Mouse (Mus musculus): ENCODE data around the gene Larp4. TPM values are rescaled to one million over a fixed set of nuclear protein-coding genes. Genes with fewer than 3 reads are reported as not detected.
"Not testable (repeated sequence)": the region's sequence is repeated elsewhere in the genome, so short reads cannot be mapped to it uniquely, and the experiment has no call there.

The Larp4 gene
- polyA plus RNA-seq (2015; fragmentation: Nextera tagmentation; extraction: Ambion mirVana) = 40.5 and 46.4 TPM in 2 replicates

DNA sequence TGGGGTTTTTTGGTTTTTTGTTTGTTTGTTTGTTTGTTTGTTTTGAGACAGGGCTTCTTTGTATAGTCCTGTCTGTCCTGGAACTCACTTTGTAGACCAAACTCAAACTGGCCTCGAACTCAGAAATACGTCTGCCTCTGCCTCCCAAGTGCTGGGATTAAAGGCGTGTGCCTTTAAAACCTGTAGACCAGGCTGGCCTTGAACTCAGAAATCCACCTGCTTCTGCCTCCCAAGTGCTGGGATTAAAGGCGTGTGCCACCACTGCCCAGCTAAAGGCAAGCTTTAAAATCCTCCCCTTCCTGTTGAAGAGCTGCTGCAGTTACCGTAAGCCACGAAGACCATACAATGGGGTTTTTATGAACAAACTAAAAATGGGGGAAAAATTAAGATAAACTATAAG lies at the start of gene Larp4:
Gene Larp4, plus strand, starts transcription at position 301 of the 400 bp plus-strand sequence.
- H3K27me3 ChIP-seq (replicated peaks); H3K9me3 ChIP-seq; H3K4me3 ChIP-seq (replicated peaks); H3K4me2 ChIP-seq (replicated peaks); ATAC-seq; H3K4me1 ChIP-seq (replicated peaks); H3K9ac ChIP-seq; H3K27ac ChIP-seq; H3K36me3 ChIP-seq: not testable (repeated sequence)
- 85% methylated on average over 6 of the region's 6 CpGs for WGBS

GRCm38 (mm10) chr15:99931231-99931630 lies 38.6 kb upstream of the Larp4 start:
- Histone ChIP-seq H3K36me3 (no peaks in the 10 kb centered on the region), H3K4me2 (replicated peaks) (no peak overlapping the region), H3K27me3 (replicated peaks) (no peaks in the 10 kb centered on the region), H3K9me3 (no peaks in the 10 kb centered on the region), H3K4me1 (replicated peaks) (no peaks in the 10 kb centered on the region), H3K4me3 (replicated peaks) (no peak overlapping the region), H3K27ac (no peak overlapping the region), H3K9ac (no peak overlapping the region)
- ATAC-seq = no peak
- WGBS = 79% methylated on average over 8 of the region's 8 CpGs

GRCm38 (mm10) chr15:99934501-99934900 lies 35.4 kb upstream of the Larp4 start:
- no peak for ATAC-seq
- 39% methylated on average over 1 of the region's 1 CpGs for WGBS
- Histone ChIP-seq H3K9me3 (no peaks in the 10 kb centered on the region), H3K36me3 (no peaks in the 10 kb centered on the region), H3K4me1 (replicated peaks) (no peaks in the 10 kb centered on the region), H3K4me3 (replicated peaks) (no peak overlapping the region), H3K4me2 (replicated peaks) (no peak overlapping the region), H3K27ac (no peak overlapping the region), H3K9ac (no peak overlapping the region), H3K27me3 (replicated peaks) (no peaks in the 10 kb centered on the region)

- no peak for ATAC-seq
- no peaks in the 10 kb centered on the region for H3K9me3 ChIP-seq
- WGBS = 95% methylated on average over 3 of the region's 3 CpGs
- no peaks in the 10 kb centered on the region for H3K4me1 ChIP-seq (replicated peaks)
- no peak overlapping the region for H3K4me3 ChIP-seq (replicated peaks)
- no peak overlapping the region for H3K27ac ChIP-seq
- H3K36me3 ChIP-seq = no peaks in the 10 kb centered on the region
- no peaks in the 10 kb centered on the region for H3K27me3 ChIP-seq (replicated peaks)
- H3K4me2 ChIP-seq (replicated peaks) = no peak overlapping the region
- H3K9ac ChIP-seq = no peak overlapping the region
Measured at GRCm38 (mm10) chr15:99936659-99937058, 33.2 kb upstream of the Larp4 start.

DNA sequence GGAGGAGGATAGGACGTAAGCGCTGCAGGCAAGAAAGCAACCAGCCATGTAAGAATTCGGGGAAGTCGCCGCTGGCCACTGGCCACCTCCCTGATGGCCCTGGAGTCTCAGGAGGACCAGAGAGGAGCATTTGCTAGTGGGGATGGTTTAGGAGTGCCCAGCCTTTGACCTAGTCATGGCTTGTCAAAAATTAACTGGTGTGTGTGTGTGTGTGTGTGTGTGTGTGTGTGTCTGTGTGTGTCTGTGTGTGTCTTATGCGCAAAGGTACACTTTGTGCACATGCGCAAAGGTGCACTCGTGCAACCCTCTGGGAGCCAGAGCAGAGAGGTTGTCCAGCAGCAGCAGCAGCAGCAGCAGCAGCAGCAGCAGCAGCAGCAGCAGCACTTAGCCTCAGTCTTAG lies 32.0 kb upstream of the Larp4 start:
- no peak overlapping the region for H3K4me2 ChIP-seq (replicated peaks)
- no peak overlapping the region for H3K4me3 ChIP-seq (replicated peaks)
- ATAC-seq = no peak
- no peaks in the 10 kb centered on the region for H3K36me3 ChIP-seq
- no peaks in the 10 kb centered on the region for H3K9me3 ChIP-seq
- no peak overlapping the region for H3K27ac ChIP-seq
- H3K4me1 ChIP-seq (replicated peaks) = no peaks in the 10 kb centered on the region
- WGBS = 84% methylated on average over 8 of the region's 8 CpGs
- no peaks in the 10 kb centered on the region for H3K27me3 ChIP-seq (replicated peaks)
- H3K9ac ChIP-seq = no peak overlapping the region

- H3K27me3 ChIP-seq (replicated peaks) = no peaks in the 10 kb centered on the region
- no peaks in the 10 kb centered on the region for H3K9me3 ChIP-seq
- H3K4me2 ChIP-seq (replicated peaks) = no peak overlapping the region
- WGBS = 62% methylated on average over 2 of the region's 2 CpGs
- no peaks in the 10 kb centered on the region for H3K4me1 ChIP-seq (replicated peaks)
- ATAC-seq = no peak
- H3K27ac ChIP-seq = no peak overlapping the region
- no peak overlapping the region for H3K9ac ChIP-seq
- no peaks in the 10 kb centered on the region for H3K36me3 ChIP-seq
- no peak overlapping the region for H3K4me3 ChIP-seq (replicated peaks)
Measured at GRCm38 (mm10) chr15:99940426-99940825, 29.4 kb upstream of the Larp4 start.

- Histone ChIP-seq H3K27me3 (replicated peaks) (no peaks in the 10 kb centered on the region), H3K27ac (no peak overlapping the region), H3K4me1 (replicated peaks) (no peaks in the 10 kb centered on the region), H3K9ac (no peak overlapping the region), H3K4me2 (replicated peaks) (no peak overlapping the region), H3K9me3 (no peaks in the 10 kb centered on the region), H3K36me3 (no peaks in the 10 kb centered on the region), H3K4me3 (replicated peaks) (no peak overlapping the region)
- ATAC-seq = no peak
- WGBS = 80% methylated on average over 4 of the region's 4 CpGs
Measured at GRCm38 (mm10) chr15:99940970-99941630, 28.8 kb upstream of the Larp4 start.

DNA sequence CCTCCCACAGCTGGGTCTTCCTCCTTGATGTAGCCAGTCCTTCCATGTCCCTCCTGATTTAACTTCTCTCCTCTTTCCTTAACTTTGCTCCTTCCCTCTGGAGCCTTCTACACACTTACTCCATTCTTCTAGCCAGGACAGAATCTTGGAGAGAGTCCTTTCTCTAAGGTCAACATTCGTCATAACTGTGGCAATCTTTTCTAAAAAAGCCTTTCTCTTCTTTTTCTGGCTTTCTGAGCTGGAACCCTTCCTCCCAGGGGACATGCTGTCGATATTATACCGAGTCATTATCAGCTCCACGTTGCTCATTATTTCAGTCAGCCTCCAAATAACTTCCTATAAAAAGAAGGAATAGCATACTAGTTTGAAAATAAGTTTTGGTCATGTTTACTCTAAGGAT lies 14.5 kb upstream of the Larp4 start:
- Histone ChIP-seq H3K9ac (no peak overlapping the region), H3K4me1 (replicated peaks) (no peaks in the 10 kb centered on the region), H3K27ac (no peak overlapping the region), H3K27me3 (replicated peaks) (no peaks in the 10 kb centered on the region), H3K9me3 (no peaks in the 10 kb centered on the region), H3K36me3 (no peaks in the 10 kb centered on the region), H3K4me2 (replicated peaks) (no peak overlapping the region), H3K4me3 (replicated peaks) (no peak overlapping the region)
- no peak for ATAC-seq
- WGBS = 76% methylated on average over 4 of the region's 4 CpGs

DNA sequence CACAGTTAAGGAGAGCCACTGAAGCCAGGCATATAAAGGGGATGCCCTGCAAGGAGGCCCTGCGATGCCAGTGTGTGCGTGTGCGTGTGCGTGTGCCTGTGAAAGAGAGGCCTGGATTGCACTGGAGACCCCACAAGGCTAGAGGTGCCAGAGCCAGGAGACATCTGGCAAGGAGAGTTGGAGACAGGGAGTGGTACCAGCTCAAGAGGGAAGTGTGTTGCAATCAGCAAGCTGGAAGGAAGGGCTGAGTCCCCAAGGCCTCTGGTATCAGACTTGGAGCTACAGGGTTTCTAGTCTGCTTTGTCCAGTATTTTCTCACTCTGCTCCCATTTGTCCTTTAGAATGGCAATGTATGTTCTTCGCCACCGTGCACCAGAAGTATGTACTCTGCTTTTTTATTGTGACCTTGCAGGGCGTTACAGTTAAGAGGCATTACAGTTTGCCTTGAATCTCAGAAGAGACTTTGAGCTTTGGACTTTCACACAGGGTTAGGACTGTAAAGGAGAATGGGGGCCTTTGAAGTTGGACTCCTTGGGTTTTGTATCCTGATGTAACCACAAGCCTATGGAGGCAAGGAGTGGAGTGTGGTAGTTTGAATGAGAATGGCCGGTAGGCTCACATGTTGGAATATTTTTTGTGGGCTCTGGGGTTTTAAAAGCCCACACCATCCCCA lies 4.6 kb upstream of the Larp4 start:
- Histone ChIP-seq H3K9ac (no peak overlapping the region), H3K4me3 (replicated peaks) (no peak overlapping the region), H3K27me3 (replicated peaks) (no peaks in the 10 kb centered on the region), H3K27ac (peak overlapping the region; percentile 72), H3K36me3 (no peaks in the 10 kb centered on the region), H3K9me3 (no peaks in the 10 kb centered on the region), H3K4me2 (replicated peaks) (peak overlapping the region; percentile 14; the same call in 1 of the 2 replicates), H3K4me1 (replicated peaks) (no peaks in the 10 kb centered on the region; the same call in 1 of the 2 replicates)
- peak; percentile 95 for ATAC-seq
- 76% methylated on average over 8 of the region's 8 CpGs for WGBS

- H3K27ac ChIP-seq = peak within 1 kb of the TSS; percentile 59; the same call in 1 of the 2 replicates
- WGBS = 82% methylated on average over 4 of the region's 4 CpGs
- no peaks in the 10 kb centered on the region; the same call in 1 of the 2 replicates for H3K4me1 ChIP-seq (replicated peaks)
- H3K9me3 ChIP-seq = no peaks in the 10 kb centered on the region
- H3K27me3 ChIP-seq (replicated peaks) = no peaks in the 10 kb centered on the region
- H3K4me3 ChIP-seq (replicated peaks) = no peak within 1 kb of the TSS
- H3K36me3 ChIP-seq = no peaks in the 10 kb centered on the region
- H3K9ac ChIP-seq = no peak within 1 kb of the TSS
- H3K4me2 ChIP-seq (replicated peaks) = no peak within 1 kb of the TSS
- ATAC-seq = no peak
Measured at GRCm38 (mm10) chr15:99966961-99967360, 2.9 kb upstream of the Larp4 start, which contains the start of gene Fam186a. TSS of gene Fam186a (minus strand) at chr15:99967061.

DNA sequence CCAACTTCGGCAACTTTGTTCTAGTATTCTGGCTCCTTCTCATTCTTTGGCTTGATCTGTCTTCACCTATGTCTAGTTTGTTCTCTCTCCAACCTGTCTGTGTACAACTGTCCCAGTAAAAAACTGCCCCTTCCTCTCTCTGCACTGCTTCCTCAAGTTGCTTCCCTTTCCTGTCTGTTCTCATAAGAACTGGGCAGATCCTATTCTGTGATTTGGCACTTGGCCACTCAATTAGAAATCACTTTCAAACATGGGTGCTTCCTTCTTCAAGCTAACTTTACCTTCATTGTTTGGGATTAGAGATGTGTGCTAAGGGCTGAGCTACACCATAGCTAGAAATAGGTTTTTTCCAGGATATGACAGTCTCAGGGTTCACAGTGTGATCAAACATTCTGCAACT lies 741 bp downstream of the Larp4 start:
- ATAC-seq = no peak
- H3K36me3 ChIP-seq = no peaks in the 10 kb centered on the region
- WGBS = 91% methylated on average over 1 of the region's 1 CpGs
- H3K9me3 ChIP-seq = no peaks in the 10 kb centered on the region
- 0 out of 2 replicates have a peak, but pooled peaks cover 3% of the 10 kb centered on the region for H3K4me1 ChIP-seq (replicated peaks)
- no peak overlapping the region for H3K4me2 ChIP-seq (replicated peaks)
- H3K9ac ChIP-seq = no peak overlapping the region
- no peak overlapping the region for H3K4me3 ChIP-seq (replicated peaks)
- H3K27ac ChIP-seq = no peak overlapping the region
- H3K27me3 ChIP-seq (replicated peaks) = no peaks in the 10 kb centered on the region

DNA sequence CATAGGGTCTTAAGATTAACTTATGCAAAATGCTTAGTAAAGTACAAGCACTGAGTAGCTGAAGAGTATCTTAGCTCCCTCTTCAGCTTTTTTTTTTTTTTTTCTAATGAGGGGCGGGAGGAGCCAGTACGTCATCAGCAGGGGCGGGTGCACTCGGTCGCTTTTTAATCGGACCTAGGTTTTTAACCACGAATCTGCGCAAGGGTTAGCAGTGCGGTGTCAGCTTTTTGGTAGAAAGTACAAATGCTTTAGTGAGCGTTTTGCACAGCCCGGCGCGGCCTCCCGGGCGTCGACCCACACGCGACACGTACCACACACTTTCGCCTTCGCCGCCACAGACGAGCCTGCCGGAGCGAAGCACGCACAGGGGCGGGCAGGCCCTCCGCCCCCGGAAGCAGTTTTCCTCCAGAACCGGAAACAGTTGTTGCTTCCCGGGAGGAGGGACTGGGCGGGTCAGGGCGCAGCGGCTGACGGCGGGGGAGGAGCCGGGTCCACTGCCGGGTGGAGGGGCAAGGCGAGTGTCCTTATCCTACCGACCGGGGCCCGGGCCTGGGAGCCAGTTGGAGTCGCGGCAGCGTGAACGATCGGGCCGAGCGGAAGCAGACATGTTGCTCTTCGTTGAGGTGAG lies 2.6 kb downstream of the Larp4 start:
- Histone ChIP-seq H3K9ac (peak overlapping the region; percentile 95), H3K4me2 (replicated peaks) (peak overlapping the region; percentile 65), H3K4me1 (replicated peaks) (0 out of 2 replicates have a peak, but pooled peaks cover 3% of the 10 kb centered on the region), H3K27ac (peak overlapping the region; percentile 99), H3K27me3 (replicated peaks) (no peaks in the 10 kb centered on the region), H3K36me3 (no peaks in the 10 kb centered on the region), H3K9me3 (no peaks in the 10 kb centered on the region), H3K4me3 (replicated peaks) (peak overlapping the region; percentile 99)
- 1% methylated on average over 50 of the region's 50 CpGs for WGBS
- peak; percentile 98 for ATAC-seq

Data from intestine, embryonic 15.5 days (tissue).